Comparison of ENCODE assay signal across 8 mouse cellular contexts in genomic region chr11:51688330-51689328, GRCm38 (mm10). TPM values are rescaled to one million over a fixed set of nuclear protein-coding genes. Genes with fewer than 3 reads are reported as not detected.
DNase-seq lines count a peak whose midpoint lies in the region; ATAC-seq and TF ChIP-seq lines count a peak whose summit lies in the region.

0610009B22Rik (minus strand) TSS chr11:51688874.

- peak; percentile 99 for ATAC-seq in heart, embryonic 15.5 days (replicated peaks; ENCODE audit: insufficient number of reproducible peaks, insufficient read depth, low FRiP score, low read depth)
- peak; percentile 98 for ATAC-seq in liver, embryonic 14.5 days (ENCODE audit: insufficient read depth)
- ATAC-seq in neural tube, embryonic 11.5 days (ENCODE audit: insufficient read depth, low FRiP score, low TSS enrichment): peak; percentile 98
- ATAC-seq in stomach, postnatal 0 days (ENCODE audit: low FRiP score, low TSS enrichment): peak; percentile 98

- peak within 1 kb of the TSS; percentile 70 for H3K9ac ChIP-seq in heart, embryonic 15.5 days
- peak within 1 kb of the TSS; percentile 94 for H3K9ac ChIP-seq in liver, embryonic 14.5 days (replicated peaks)
- H3K9ac ChIP-seq in neural tube, embryonic 11.5 days (ENCODE audit: low read length): peak within 1 kb of the TSS; percentile 78
- H3K9ac ChIP-seq in stomach, postnatal 0 days (ENCODE audit: low read length): peak within 1 kb of the TSS; percentile 87

- H3K27ac ChIP-seq in forebrain, embryonic 10.5 days: peak within 1 kb of the TSS; percentile 99
- H3K27ac ChIP-seq in heart, embryonic 15.5 days: peak within 1 kb of the TSS; percentile 100
- peak within 1 kb of the TSS; percentile 78 for H3K27ac ChIP-seq in liver, embryonic 14.5 days
- H3K27ac ChIP-seq in neural tube, embryonic 11.5 days (ENCODE audit: low read depth, low read length): peak within 1 kb of the TSS; percentile 94
- peak within 1 kb of the TSS; percentile 100 for H3K27ac ChIP-seq in stomach, postnatal 0 days (replicated peaks)

- DNase-seq in CD8-positive naive resting alpha-beta T cell, adult 2 months (ENCODE audit: low read depth in 2 of 2, low spot score in 2 of 2): peak; percentile 99
- peak; percentile 99 for DNase-seq in c-Kit-positive CD71-negative TER-119-negative erythroid progenitor cells, embryonic 14.5 days (ENCODE audit: low read depth)
- DNase-seq in forebrain, embryonic 10.5 days (ENCODE audit: extremely low spot score, low spot score): peak; percentile 100
- DNase-seq in kidney, postnatal 25 days: peak; percentile 99 to 100
- DNase-seq in liver, embryonic 14.5 days (ENCODE audit: low read depth in 3 of 3, low spot score in 3 of 3): peak; percentile 99
- DNase-seq in neural tube, embryonic 11.5 days (ENCODE audit: low spot score): peak; percentile 100
- peak; percentile 100 for DNase-seq in stomach, postnatal 0 days (ENCODE audit: low spot score)

- no peak for TF ChIP-seq CTCF in liver, embryonic 14.5 days (IDR thresholded peaks at IDR 0.05; ENCODE audit: low read depth)
- TF ChIP-seq CTCF in stomach, postnatal 0 days (IDR thresholded peaks at IDR 0.05; ENCODE audit: low read depth): no peak

- H3K4me3 ChIP-seq in forebrain, embryonic 10.5 days: peak within 1 kb of the TSS; percentile 63
- peak within 1 kb of the TSS; percentile 62 for H3K4me3 ChIP-seq in heart, embryonic 15.5 days
- H3K4me3 ChIP-seq in liver, embryonic 14.5 days (ENCODE audit: insufficient read depth in 1 of 2, low read depth in 2 of 2, low read length in 2 of 2): peak within 1 kb of the TSS; percentile 84 to 91
- H3K4me3 ChIP-seq in neural tube, embryonic 11.5 days (ENCODE audit: low read depth, low read length): peak within 1 kb of the TSS; percentile 54
- H3K4me3 ChIP-seq in stomach, postnatal 0 days (ENCODE audit: low read depth, low read length): peak within 1 kb of the TSS; percentile 70

- WGBS in forebrain, embryonic 10.5 days: 0% methylated on average over 60 of the region's 60 CpGs
- under 1% methylated on average over 60 of the region's 60 CpGs for WGBS in heart, embryonic 15.5 days
- 0% methylated on average over 60 of the region's 60 CpGs for WGBS in liver, embryonic 14.5 days (ENCODE audit: insufficient replicate concordance)
- under 1% methylated on average over 60 of the region's 60 CpGs for WGBS in neural tube, embryonic 11.5 days
- WGBS in stomach, postnatal 0 days: under 1% methylated on average over 60 of the region's 60 CpGs

- H3K4me2 ChIP-seq in heart, embryonic 15.5 days: peak within 1 kb of the TSS; percentile 67
- H3K4me2 ChIP-seq in liver, embryonic 14.5 days (ENCODE audit: low read depth): peak within 1 kb of the TSS; percentile 96
- H3K4me2 ChIP-seq in neural tube, embryonic 11.5 days (ENCODE audit: low read depth): peak within 1 kb of the TSS; percentile 64
- H3K4me2 ChIP-seq in stomach, postnatal 0 days (replicated peaks; ENCODE audit: low read depth): peak within 1 kb of the TSS; percentile 85

- H3K9me3 ChIP-seq in forebrain, embryonic 10.5 days: no peaks in the 10 kb centered on the region
- no peaks in the 10 kb centered on the region for H3K9me3 ChIP-seq in heart, embryonic 15.5 days (replicated peaks)
- H3K9me3 ChIP-seq in liver, embryonic 14.5 days (ENCODE audit: control insufficient read depth, low read length): no peaks in the 10 kb centered on the region
- no peaks in the 10 kb centered on the region for H3K9me3 ChIP-seq in neural tube, embryonic 11.5 days (ENCODE audit: control insufficient read depth, low read length)
- no peaks in the 10 kb centered on the region for H3K9me3 ChIP-seq in stomach, postnatal 0 days (ENCODE audit: control insufficient read depth, low read length)

- H3K27me3 ChIP-seq in forebrain, embryonic 10.5 days (ENCODE audit: poor library complexity, severe bottlenecking): no peaks in the 10 kb centered on the region
- no peaks in the 10 kb centered on the region for H3K27me3 ChIP-seq in heart, embryonic 15.5 days
- H3K27me3 ChIP-seq in liver, embryonic 14.5 days (ENCODE audit: control insufficient read depth, insufficient read depth, low read length): no peaks in the 10 kb centered on the region
- H3K27me3 ChIP-seq in neural tube, embryonic 11.5 days (ENCODE audit: control insufficient read depth, insufficient read depth, low read length): no peaks in the 10 kb centered on the region
- no peaks in the 10 kb centered on the region for H3K27me3 ChIP-seq in stomach, postnatal 0 days (ENCODE audit: control insufficient read depth, insufficient read depth, low read length)

- TF ChIP-seq EP300 in liver, embryonic 14.5 days (IDR thresholded peaks at IDR 0.05; ENCODE audit: low read depth): no peak
- TF ChIP-seq EP300 in stomach, postnatal 0 days (optimal IDR thresholded peaks at IDR 0.05): no peak

- peaks cover 28% of the 10 kb centered on the region for H3K36me3 ChIP-seq in forebrain, embryonic 10.5 days (replicated peaks)
- peaks cover 12% of the 10 kb centered on the region; the same call in 1 of the 2 replicates for H3K36me3 ChIP-seq in heart, embryonic 15.5 days
- H3K36me3 ChIP-seq in liver, embryonic 14.5 days (replicated peaks; ENCODE audit: control insufficient read depth, insufficient read depth, low read depth): 0 out of 2 replicates have a peak, but pooled peaks cover 3% of the 10 kb centered on the region
- H3K36me3 ChIP-seq in neural tube, embryonic 11.5 days (ENCODE audit: control insufficient read depth, insufficient read depth, low read length): peaks cover 3% of the 10 kb centered on the region; the same call in 1 of the 2 replicates
- no peaks in the 10 kb centered on the region; the same call in 1 of the 2 replicates for H3K36me3 ChIP-seq in stomach, postnatal 0 days (ENCODE audit: control insufficient read depth, insufficient read depth, low read length)

- peaks cover 19% of the 10 kb centered on the region for H3K4me1 ChIP-seq in forebrain, embryonic 10.5 days
- H3K4me1 ChIP-seq in heart, embryonic 15.5 days (replicated peaks): peaks cover 9% of the 10 kb centered on the region
- H3K4me1 ChIP-seq in liver, embryonic 14.5 days (replicated peaks; ENCODE audit: control insufficient read depth in 2 of 2, insufficient read depth in 2 of 2, low read length in 1 of 2): peaks cover 10 to 13% of the 10 kb centered on the region in 2 experiments
- peaks cover 6% of the 10 kb centered on the region; the same call in 1 of the 2 replicates for H3K4me1 ChIP-seq in neural tube, embryonic 11.5 days (ENCODE audit: control insufficient read depth, insufficient read depth, low read length)
- H3K4me1 ChIP-seq in stomach, postnatal 0 days (replicated peaks; ENCODE audit: control insufficient read depth, insufficient read depth): peaks cover 3% of the 10 kb centered on the region; the same call in 1 of the 2 replicates

RNA-seq across cellular contexts. Expression of gene 0610009B22Rik, which starts in this region (rescaled TPM):
- 78.4 and 78.7 TPM in 2 replicates for polyA plus RNA-seq in forebrain, embryonic 10.5 days (2016; fragmentation: Nextera tagmentation; extraction: Ambion mirVana)
- polyA plus RNA-seq in heart, embryonic 15.5 days (2015; fragmentation: Nextera tagmentation; extraction: Ambion mirVana): 55.5 and 72.2 TPM in 2 replicates
- 10.9 and 15.6 TPM in 2 replicates for polyA plus RNA-seq in liver, embryonic 14.5 days (2012; rRNA removed)
- polyA plus RNA-seq in liver, embryonic 14.5 days (2014; fragmentation: Nextera tagmentation; extraction: Ambion mirVana): 36.5 and 41.6 TPM in 2 replicates
- polyA plus RNA-seq in neural tube, embryonic 11.5 days (2014; fragmentation: Nextera tagmentation; extraction: Ambion mirVana): 88.7 and 99.1 TPM in 2 replicates
- polyA plus RNA-seq in stomach, postnatal 0 days (2015; fragmentation: Nextera tagmentation; extraction: Ambion mirVana): 95.2 and 103 TPM in 2 replicates

Comparison
In these comparisons a context has a peak if more than half of its experiments do, and no peak if none do; other contexts are left out.
1. Peak in every context shown above with its lines: DNase-seq, ATAC-seq, H3K4me3 ChIP-seq and H3K27ac ChIP-seq.